Mouse (Mus musculus) forebrain, embryonic 12.5 days (tissue): ENCODE data around the gene Rslcan18. TPM values are rescaled to one million over a fixed set of nuclear protein-coding genes. Genes with fewer than 3 reads are reported as not detected.
A peak's percentile ranks its signal among the peaks of the same experiment; 100 is the strongest.
"Not testable (repeated sequence)": the region's sequence is repeated elsewhere in the genome, so short reads cannot be mapped to it uniquely, and the experiment has no call there.

ENCODE experiments used
- ATAC-seq: fragments of 200-750 bp; cut with Nextera tagmentation; 2 replicates; pipeline ENCODE4 v1.8.0; 2017; ENCODE audit warnings: moderate TSS enrichment; ENCODE audit not compliant: low FRiP score
- H3K27ac ChIP-seq: fragments of 300-500 bp; sonication (generic); 2 replicates; pipeline ENCODE4 v1.5.1; 2016; ENCODE audit warnings: mild to moderate bottlenecking
- H3K27me3 ChIP-seq: fragments of 300-500 bp; sonication (generic); 2 replicates; pipeline ENCODE4 v1.6.1; 2016; ENCODE audit warnings: mild to moderate bottlenecking
- H3K36me3 ChIP-seq: fragments of 300-500 bp; sonication (generic); replicated peaks from 2 replicates; pipeline ENCODE4 v1.6.1; 2016; ENCODE audit warnings: mild to moderate bottlenecking
- H3K4me1 ChIP-seq: fragments of 300-500 bp; sonication (generic); 2 replicates; pipeline ENCODE4 v1.6.1; 2016
- H3K4me2 ChIP-seq: fragments of 300-500 bp; sonication (generic); 2 replicates; pipeline ENCODE4 v1.6.1; 2016; ENCODE audit warnings: mild to moderate bottlenecking, moderate library complexity
- H3K4me3 ChIP-seq: fragments of 300-500 bp; sonication (generic); replicated peaks from 2 replicates; pipeline ENCODE4 v1.5.1; 2016; ENCODE audit warnings: mild to moderate bottlenecking
- H3K9ac ChIP-seq: fragments of 300-500 bp; sonication (generic); 2 replicates; pipeline ENCODE4 v1.6.1; 2016; ENCODE audit warnings: mild to moderate bottlenecking
- H3K9me3 ChIP-seq: fragments of 300-500 bp; sonication (generic); 2 replicates; pipeline ENCODE4 v1.6.1; 2016
- WGBS: fragments of 180-500 bp; shearing (Covaris S2); methylation state at CpG from one replicate; pipeline ENCODE4 v1.1.7; 2016; 5-methylcytosine and 5-hydroxymethylcytosine counted together
- polyA plus RNA-seq: library from polyadenylated mRNA; unstranded; fragments of >200 nt; fragmentation: Nextera tagmentation; extraction: Ambion mirVana; gene quantifications from 2 replicates; pipeline ENCODE4 v1.2.1, GENCODE M21; 2016

Rslcan18 gene
- 0.19 and 0.23 TPM in 2 replicates for polyA plus RNA-seq

DNA sequence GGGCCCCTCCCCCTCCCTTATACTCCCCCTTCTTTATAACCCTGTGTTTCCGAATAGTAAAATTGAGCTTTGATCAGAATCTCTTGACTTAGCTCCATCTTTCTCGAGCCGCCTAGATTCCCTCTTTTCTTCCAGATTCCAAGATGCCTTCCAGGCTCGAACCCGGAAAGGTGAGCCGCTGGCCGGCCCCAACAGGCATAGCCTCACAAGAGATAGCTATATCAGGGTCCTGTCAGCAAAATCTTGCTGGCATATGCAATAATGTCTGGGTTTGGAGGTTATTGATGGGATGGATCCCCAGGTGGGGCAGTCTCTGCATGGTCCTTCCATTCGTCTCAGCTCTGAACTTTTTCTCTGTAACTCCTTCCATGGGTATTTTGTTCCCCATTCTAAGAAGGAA, at the start of gene Rslcan18:
Rslcan18 (minus strand) TSS at position 101 of the 400 bp plus-strand sequence.
- H3K4me2 ChIP-seq, H3K9ac ChIP-seq, H3K27ac ChIP-seq, H3K27me3 ChIP-seq, H3K36me3 ChIP-seq, ATAC-seq, H3K9me3 ChIP-seq, H3K4me1 ChIP-seq, H3K4me3 ChIP-seq: not testable (repeated sequence)
- 94% methylated on average over 8 of the region's 8 CpGs for WGBS

- peak overlapping the region; percentile 64 for H3K4me3 ChIP-seq
- peak; percentile 97 for ATAC-seq
- peak overlapping the region; percentile 74 for H3K4me2 ChIP-seq
- WGBS: 2% methylated on average over 18 of the region's 18 CpGs
- H3K36me3 ChIP-seq: no peaks in the 10 kb centered on the region
- H3K4me1 ChIP-seq: peaks cover 8% of the 10 kb centered on the region
- H3K9me3 ChIP-seq: no peaks in the 10 kb centered on the region
- peak overlapping the region; percentile 62 for H3K9ac ChIP-seq
- no peaks in the 10 kb centered on the region for H3K27me3 ChIP-seq
- 0 out of 2 replicates have a peak overlapping the region, but pooled peaks have one; percentile 9 for H3K27ac ChIP-seq
Measured at GRCm38 (mm10) chr13:67128038-67128721, 12.1 kb upstream of the Rslcan18 start.

DNA sequence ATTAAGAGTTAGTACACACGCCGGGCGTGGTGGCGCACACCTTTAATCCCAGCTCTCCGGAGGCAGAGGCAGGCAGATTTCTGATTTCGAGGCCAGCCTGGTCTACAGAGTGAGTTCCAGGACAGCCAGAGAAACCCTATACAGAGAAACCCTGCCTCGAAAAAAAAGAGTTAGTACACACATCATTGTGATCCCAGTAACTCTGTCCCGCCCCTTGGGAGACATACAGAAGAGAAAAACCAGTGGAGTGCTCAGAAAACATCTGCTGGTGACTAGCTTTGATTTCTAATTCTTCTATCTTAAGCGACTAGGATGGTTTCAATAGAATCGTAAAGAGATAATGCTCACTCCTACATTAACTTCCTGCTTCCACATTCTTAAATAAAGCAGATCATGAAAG, 11.4 kb upstream of the Rslcan18 start:
- H3K4me3 ChIP-seq, H3K9me3 ChIP-seq, H3K4me1 ChIP-seq, H3K9ac ChIP-seq, H3K27ac ChIP-seq, H3K36me3 ChIP-seq, H3K27me3 ChIP-seq: not testable (repeated sequence)
- H3K4me2 ChIP-seq: 0 out of 2 replicates have a peak overlapping the region, but pooled peaks have one; percentile 74
- 82% methylated on average over 10 of the region's 10 CpGs for WGBS
- peak; percentile 28; the same call in 1 of the 2 replicates for ATAC-seq

DNA sequence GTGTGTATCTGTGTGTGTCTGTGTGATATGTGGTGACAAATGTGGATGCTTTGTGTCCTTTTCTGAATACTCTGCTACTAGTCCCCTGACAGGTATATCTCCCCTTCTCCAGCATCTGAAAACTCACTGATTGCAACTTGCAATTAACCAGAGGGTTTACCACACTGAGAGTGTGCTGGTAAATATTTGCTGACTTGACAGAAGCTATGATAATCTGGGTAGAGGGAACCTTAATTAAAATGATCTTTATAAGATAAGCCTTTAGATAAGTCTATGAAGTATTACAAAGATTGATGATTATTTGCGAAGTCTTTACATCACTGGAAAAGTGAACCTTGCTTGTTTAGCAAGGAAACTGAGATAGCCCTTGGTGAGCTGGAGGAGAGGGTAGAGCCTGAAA, 8.4 kb upstream of the Rslcan18 start:
- no peak for ATAC-seq

DNA sequence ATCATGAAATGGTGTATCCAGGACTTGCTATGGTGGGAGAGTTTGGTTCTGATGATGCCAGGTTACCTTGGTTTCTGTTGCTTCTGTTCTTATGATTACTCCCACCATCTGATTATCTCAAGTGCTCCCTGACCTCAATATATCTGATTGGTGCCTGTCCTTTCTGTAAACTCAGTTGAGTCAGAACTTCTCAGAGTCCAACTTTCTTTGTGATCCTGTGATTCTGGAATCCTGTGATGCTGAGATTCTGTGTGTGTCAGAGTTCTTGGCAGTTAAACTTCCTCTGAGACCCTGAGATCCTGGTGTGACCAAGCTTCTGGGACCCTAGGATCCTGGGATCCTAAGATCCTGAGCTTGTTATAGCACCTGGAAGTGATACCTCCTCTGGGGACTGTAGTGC, 5.3 kb upstream of the Rslcan18 start, which contains the start of gene Zfp759:
Zfp759 (plus strand) TSS at position 301 of the 400 bp plus-strand sequence.
- H3K27me3 ChIP-seq, H3K4me3 ChIP-seq, H3K4me2 ChIP-seq, H3K27ac ChIP-seq, ATAC-seq, H3K9me3 ChIP-seq, H3K36me3 ChIP-seq, H3K4me1 ChIP-seq, H3K9ac ChIP-seq: not testable (repeated sequence)

More for the DNA sequence above, 8.4 kb upstream of the Rslcan18 start:
- Histone ChIP-seq H3K4me3 (no peak overlapping the region), H3K9me3 (no peaks in the 10 kb centered on the region), H3K27me3 (no peaks in the 10 kb centered on the region), H3K4me1 (peaks cover 8% of the 10 kb centered on the region), H3K9ac (no peak overlapping the region), H3K4me2 (no peak overlapping the region), H3K36me3 (no peaks in the 10 kb centered on the region), H3K27ac (no peak overlapping the region)
- WGBS: 87% methylated on average over 1 of the region's 1 CpGs

- Histone ChIP-seq H3K4me2 (no peak overlapping the region), H3K9me3 (no peaks in the 10 kb centered on the region), H3K4me3 (no peak overlapping the region), H3K4me1 (no peaks in the 10 kb centered on the region), H3K36me3 (no peaks in the 10 kb centered on the region), H3K27me3 (no peaks in the 10 kb centered on the region), H3K27ac (no peak overlapping the region), H3K9ac (no peak overlapping the region)
- WGBS: 91% methylated on average over 2 of the region's 2 CpGs
- ATAC-seq: no peak
Measured at GRCm38 (mm10) chr13:67113287-67113686, 2.8 kb downstream of the Rslcan18 start.

DNA sequence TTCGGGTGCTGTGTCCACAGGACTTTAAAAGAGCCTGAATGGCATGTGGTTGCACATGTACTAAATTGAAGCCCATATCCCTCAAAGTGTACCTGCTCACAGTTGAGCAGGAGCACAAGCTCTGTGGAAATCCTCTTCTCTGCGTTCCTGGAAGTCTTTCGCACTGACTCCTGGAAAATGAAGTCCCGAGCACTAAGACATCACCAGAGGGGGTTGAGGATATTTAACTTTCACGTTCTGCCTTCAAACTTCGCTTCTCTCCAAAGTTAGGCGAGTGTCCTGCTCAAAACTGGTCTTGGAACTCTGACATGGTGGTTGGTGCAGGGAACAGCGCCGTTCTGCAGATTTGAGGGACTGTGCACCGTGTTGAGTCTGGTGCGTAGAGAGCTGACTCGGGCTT, 4.0 kb downstream of the Rslcan18 start:
- ATAC-seq: no peak
- Histone ChIP-seq H3K9me3 (no peaks in the 10 kb centered on the region), H3K4me1 (peaks cover 8% of the 10 kb centered on the region), H3K4me2 (no peak overlapping the region), H3K27ac (no peak overlapping the region), H3K9ac (no peak overlapping the region), H3K27me3 (no peaks in the 10 kb centered on the region), H3K36me3 (no peaks in the 10 kb centered on the region), H3K4me3 (no peak overlapping the region)
- 80% methylated on average over 12 of the region's 12 CpGs for WGBS

- Histone ChIP-seq H3K36me3 (peaks cover 7% of the 10 kb centered on the region; the same call in 1 of the 2 replicates), H3K27me3 (no peaks in the 10 kb centered on the region), H3K9ac (no peak overlapping the region), H3K4me3 (peak overlapping the region; percentile 63), H3K9me3 (no peaks in the 10 kb centered on the region), H3K27ac (no peak overlapping the region), H3K4me1 (peaks cover 8% of the 10 kb centered on the region), H3K4me2 (peak overlapping the region; percentile 71)
- 3% methylated on average over 9 of the region's 9 CpGs for WGBS
- peak; percentile 62; the same call in 1 of the 2 replicates for ATAC-seq
Measured at GRCm38 (mm10) chr13:67108821-67109206, 7.2 kb downstream of the Rslcan18 start.

- Histone ChIP-seq H3K9me3 (no peaks in the 10 kb centered on the region), H3K4me2 (peak within 1 kb of the TSS; percentile 71), H3K27me3 (no peaks in the 10 kb centered on the region), H3K9ac (peak within 1 kb of the TSS; percentile 62), H3K36me3 (peaks cover 7% of the 10 kb centered on the region; the same call in 1 of the 2 replicates), H3K4me1 (peaks cover 8% of the 10 kb centered on the region), H3K27ac (peak within 1 kb of the TSS; percentile 50; the same call in 1 of the 2 replicates), H3K4me3 (peak within 1 kb of the TSS; percentile 63)
- WGBS: under 1% methylated on average over 17 of the region's 17 CpGs
- peak; percentile 98 for ATAC-seq
Measured at GRCm38 (mm10) chr13:67108194-67108820, 7.8 kb downstream of the Rslcan18 start, which contains the start of gene Gm28557. Gene Gm28557, minus strand, starts transcription at chr13:67108604.

DNA sequence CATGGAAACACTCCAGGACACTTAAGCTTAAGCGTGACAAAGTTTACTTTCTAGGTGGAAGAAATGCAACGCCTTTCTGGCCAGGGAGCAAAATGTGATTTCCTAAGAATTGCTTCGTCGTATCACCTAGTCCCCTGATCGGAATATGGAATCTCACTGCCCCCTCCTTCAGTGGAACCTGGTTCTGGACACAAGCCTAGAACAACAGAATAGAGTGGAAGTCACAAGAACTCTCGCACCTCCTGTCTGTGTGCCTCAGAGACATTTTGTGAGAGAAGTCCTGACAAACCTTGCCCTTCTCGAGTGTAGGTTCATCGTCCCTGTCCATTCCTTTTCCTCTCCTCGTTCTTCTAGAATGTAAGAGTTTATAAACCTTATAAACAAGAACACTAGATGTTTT, 8.4 kb downstream of the Rslcan18 start:
- H3K36me3 ChIP-seq: peaks cover 7% of the 10 kb centered on the region; the same call in 1 of the 2 replicates
- H3K27ac ChIP-seq: no peak overlapping the region
- peaks cover 8% of the 10 kb centered on the region for H3K4me1 ChIP-seq
- ATAC-seq: no peak
- H3K4me2 ChIP-seq: peak overlapping the region; percentile 71
- peak overlapping the region; percentile 63 for H3K4me3 ChIP-seq
- H3K9ac ChIP-seq: peak overlapping the region; percentile 62
- no peaks in the 10 kb centered on the region for H3K9me3 ChIP-seq
- no peaks in the 10 kb centered on the region for H3K27me3 ChIP-seq
- 73% methylated on average over 9 of the region's 9 CpGs for WGBS

- H3K9me3 ChIP-seq: no peaks in the 10 kb centered on the region
- no peaks in the 10 kb centered on the region for H3K4me1 ChIP-seq
- H3K27me3 ChIP-seq: no peaks in the 10 kb centered on the region
- no peaks in the 10 kb centered on the region; the same call in 1 of the 2 replicates for H3K36me3 ChIP-seq
- no peak within 1 kb of the TSS for H3K4me2 ChIP-seq
- no peak within 1 kb of the TSS for H3K9ac ChIP-seq
- no peak within 1 kb of the TSS for H3K4me3 ChIP-seq
- H3K27ac ChIP-seq: no peak within 1 kb of the TSS
- no peak for ATAC-seq
- 94% methylated on average over 10 of the region's 10 CpGs for WGBS
Measured at GRCm38 (mm10) chr13:67097876-67098275, 18.2 kb downstream of the Rslcan18 start, which contains the start of gene Zfp708. Gene Zfp708, minus strand, starts transcription at chr13:67097976.

GRCm38 (mm10) chr13:67090154-67090553, 25.9 kb downstream of the Rslcan18 start:
- Histone ChIP-seq H3K9me3 (no peaks in the 10 kb centered on the region), H3K27ac (no peak overlapping the region), H3K27me3 (no peaks in the 10 kb centered on the region), H3K4me3 (no peak overlapping the region), H3K4me2 (no peak overlapping the region), H3K4me1 (no peaks in the 10 kb centered on the region), H3K36me3 (no peaks in the 10 kb centered on the region), H3K9ac (no peak overlapping the region)
- WGBS: 89% methylated on average over 1 of the region's 1 CpGs
- ATAC-seq: no peak
